Mouse (Mus musculus) midbrain, embryonic 11.5 days (tissue): ENCODE data around the gene Armc8. TPM values are rescaled to one million over a fixed set of nuclear protein-coding genes. Genes with fewer than 3 reads are reported as not detected.

Experiments
- ATAC-seq: fragments of 200-750 bp; cut with Nextera tagmentation; 2 replicates; pipeline ENCODE4 v1.8.0; 2017; ENCODE audit warnings: moderate TSS enrichment, moderate library complexity; ENCODE audit not compliant: low FRiP score
- DNase-seq: peaks from one replicate; pipeline ENCODE4 v3.0.0; 2015; ENCODE audit warnings: low spot score; ENCODE audit errors: missing footprints
- H3K27ac ChIP-seq: fragments of 300-500 bp; sonication (generic); 2 replicates; pipeline ENCODE4 v1.5.1; 2014; ENCODE audit warnings: low read depth, low read length
- H3K27me3 ChIP-seq: fragments of 300-500 bp; sonication (generic); 2 replicates; pipeline ENCODE4 v1.6.1; 2014; ENCODE audit warnings: mild to moderate bottlenecking, low read length, moderate library complexity, mixed read lengths; ENCODE audit not compliant: control insufficient read depth, insufficient read depth
- H3K36me3 ChIP-seq: fragments of 300-500 bp; sonication (generic); 2 replicates; pipeline ENCODE4 v1.6.1; 2014; ENCODE audit warnings: mild to moderate bottlenecking, low read length, moderate library complexity, mixed read lengths; ENCODE audit not compliant: control insufficient read depth, insufficient read depth
- H3K4me1 ChIP-seq: fragments of 300-500 bp; sonication (generic); 2 replicates; pipeline ENCODE4 v1.6.1; 2014; ENCODE audit warnings: low read length; ENCODE audit not compliant: control insufficient read depth, insufficient read depth
- H3K4me2 ChIP-seq: fragments of 300-500 bp; sonication (generic); 2 replicates; pipeline ENCODE4 v1.6.1; 2014; ENCODE audit warnings: mild to moderate bottlenecking, moderate library complexity
- H3K4me3 ChIP-seq: fragments of 300-500 bp; sonication (generic); 2 replicates; pipeline ENCODE4 v1.5.1; 2014; ENCODE audit warnings: low read depth, low read length
- H3K9ac ChIP-seq: fragments of 300-500 bp; sonication (generic); 2 replicates; pipeline ENCODE4 v1.6.1; 2014; ENCODE audit warnings: low read length
- H3K9me3 ChIP-seq: fragments of 300-500 bp; sonication (generic); 2 replicates; pipeline ENCODE4 v1.6.1; 2016; ENCODE audit warnings: low read length; ENCODE audit not compliant: control insufficient read depth
- WGBS: fragments of 180-500 bp; shearing (Covaris S2); extraction: QIAGEN DNeasy Blood & Tissue Kit; methylation state at CpG from one replicate; pipeline ENCODE4 v1.1.7; 2014; 5-methylcytosine and 5-hydroxymethylcytosine counted together
- polyA plus RNA-seq: library from polyadenylated mRNA; unstranded; fragments of >200 nt; fragmentation: Nextera tagmentation; extraction: Ambion mirVana; gene quantifications from 2 replicates; pipeline ENCODE4 v1.2.1, GENCODE M21; 2014

Gene Armc8
- polyA plus RNA-seq, 1 experiment from 2014 or later = 37.3 TPM

DNA sequence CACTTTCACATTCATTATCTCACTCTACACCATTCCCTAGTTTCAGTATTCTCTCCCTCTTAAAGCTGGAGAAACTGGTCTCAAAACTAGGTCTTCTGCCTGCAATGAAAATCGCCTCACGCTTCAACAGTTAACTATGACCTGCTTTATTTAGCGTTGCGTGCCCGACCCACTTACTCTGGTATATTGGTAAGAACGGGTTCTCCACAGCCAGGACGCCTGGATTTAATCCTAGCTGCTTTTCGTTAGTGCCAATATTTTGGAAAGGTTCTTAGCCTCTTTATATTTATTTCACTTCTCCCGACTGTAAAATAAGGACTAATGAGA lies 335 bp upstream of the Armc8 start:
- no peaks in the 10 kb centered on the region for H3K36me3 ChIP-seq
- H3K4me1 ChIP-seq = peaks cover 12% of the 10 kb centered on the region
- DNase-seq (no peak), ATAC-seq (peak; percentile 51; the same call in 1 of the 2 replicates)
- H3K27ac ChIP-seq = no peak overlapping the region; the same call in 1 of the 2 replicates
- H3K9ac ChIP-seq = peak overlapping the region; percentile 97
- H3K27me3 ChIP-seq = no peaks in the 10 kb centered on the region
- H3K4me3 ChIP-seq = peak overlapping the region; percentile 98
- 2% methylated on average over 9 of the region's 9 CpGs for whole genome bisulfite sequencing
- H3K9me3 ChIP-seq = no peaks in the 10 kb centered on the region
- H3K4me2 ChIP-seq = peak overlapping the region; percentile 76

DNA sequence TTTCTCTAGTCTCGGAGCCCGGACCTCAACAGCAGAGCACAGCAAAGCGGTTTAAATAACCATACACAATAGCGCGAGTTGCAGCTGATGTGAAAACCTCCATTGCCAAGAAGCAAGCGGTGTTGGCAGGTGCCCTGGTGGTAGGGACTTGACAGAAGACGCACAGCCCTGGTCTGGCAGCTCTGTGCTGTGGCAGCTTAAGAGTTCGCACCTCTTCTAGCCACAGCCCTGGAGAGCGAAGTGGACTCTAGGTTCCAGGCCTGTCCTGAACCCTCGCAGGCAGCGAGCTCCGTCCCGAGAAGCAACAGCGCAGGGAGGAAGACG lies 714 bp downstream of the Armc8 start:
- Histone ChIP-seq H3K36me3 (no peaks in the 10 kb centered on the region), H3K4me3 (peak overlapping the region; percentile 98), H3K9ac (peak overlapping the region; percentile 97), H3K27ac (peak overlapping the region; percentile 98; the same call in 1 of the 2 replicates), H3K4me2 (peak overlapping the region; percentile 76), H3K4me1 (peaks cover 12% of the 10 kb centered on the region), H3K9me3 (no peaks in the 10 kb centered on the region), H3K27me3 (no peaks in the 10 kb centered on the region)
- ATAC-seq = peak; percentile 57
- whole genome bisulfite sequencing = 3% methylated on average over 15 of the region's 15 CpGs
- DNase-seq = no peak

DNA sequence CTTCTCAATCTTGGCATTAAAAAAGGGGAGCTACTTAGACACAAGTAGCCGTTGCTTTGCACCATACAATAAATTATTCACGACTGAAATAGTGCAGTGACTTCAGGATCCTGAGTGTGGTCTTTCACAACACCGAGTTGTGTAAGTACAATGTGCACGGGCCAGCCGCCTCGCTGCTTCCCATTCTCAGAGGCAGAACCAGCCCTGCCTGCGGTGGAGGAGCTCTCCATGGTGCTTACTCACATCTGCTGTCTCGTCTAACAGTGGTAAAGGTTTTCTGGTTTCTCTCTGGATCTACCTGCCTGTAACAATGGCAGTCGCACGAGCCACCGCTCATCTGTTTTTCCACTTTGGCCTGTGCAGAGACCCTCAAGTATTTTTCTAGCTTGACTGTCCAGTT lies 5.0 kb downstream of the Armc8 start:
- no peak overlapping the region for H3K9ac ChIP-seq
- H3K36me3 ChIP-seq = no peaks in the 10 kb centered on the region
- no peak overlapping the region for H3K4me3 ChIP-seq
- H3K4me1 ChIP-seq = peaks cover 9% of the 10 kb centered on the region
- DNase-seq (peak; percentile 85), ATAC-seq (no peak)
- H3K9me3 ChIP-seq = no peaks in the 10 kb centered on the region
- no peaks in the 10 kb centered on the region for H3K27me3 ChIP-seq
- H3K4me2 ChIP-seq = no peak overlapping the region
- 32% methylated on average over 11 of the region's 11 CpGs for WGBS
- H3K27ac ChIP-seq = no peak overlapping the region

DNA sequence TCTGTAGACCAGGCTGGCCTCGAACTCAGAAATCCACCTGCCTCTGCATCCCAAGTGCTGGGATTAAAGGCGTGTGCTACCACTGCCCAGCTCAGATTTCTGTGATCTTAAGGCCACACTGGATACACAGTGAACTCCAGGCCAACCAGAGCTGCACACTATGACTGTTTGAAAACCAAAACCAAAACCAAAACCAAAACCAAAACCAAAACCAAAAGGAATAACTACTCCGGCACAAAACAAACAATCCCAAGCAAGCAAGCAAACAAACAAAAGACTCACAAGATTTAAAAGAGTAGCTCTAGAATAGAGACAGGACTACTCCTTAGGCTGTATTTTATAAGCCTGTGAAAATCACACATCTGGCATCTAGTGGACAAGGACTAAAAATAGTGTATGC lies 8.3 kb downstream of the Armc8 start:
- DNase-seq (no peak), ATAC-seq (no peak)
- WGBS = 90% methylated on average over 3 of the region's 3 CpGs
- H3K4me1 ChIP-seq = no peaks in the 10 kb centered on the region
- H3K27me3 ChIP-seq = no peaks in the 10 kb centered on the region
- no peak overlapping the region for H3K4me2 ChIP-seq
- H3K9me3 ChIP-seq = no peaks in the 10 kb centered on the region
- H3K9ac ChIP-seq = no peak overlapping the region
- no peak overlapping the region for H3K4me3 ChIP-seq
- H3K36me3 ChIP-seq = no peaks in the 10 kb centered on the region
- H3K27ac ChIP-seq = no peak overlapping the region

DNA sequence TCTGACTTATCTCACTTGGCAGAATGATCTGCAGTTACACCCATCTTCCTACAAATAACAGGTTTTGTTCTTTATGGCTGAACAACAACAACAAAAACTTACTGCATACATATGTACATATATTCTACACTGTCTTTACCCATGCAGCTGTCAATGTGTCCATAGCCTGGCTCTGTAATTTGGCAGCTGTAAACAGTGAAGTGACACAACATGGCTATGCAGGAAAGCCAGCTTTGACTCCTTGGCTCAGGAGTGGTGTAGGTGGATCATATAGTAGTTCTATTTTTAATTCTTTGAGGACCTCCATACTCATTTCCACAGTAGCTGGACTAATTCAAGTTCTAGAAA lies 9.2 kb downstream of the Armc8 start:
- Histone ChIP-seq H3K27ac (no peak overlapping the region), H3K36me3 (no peaks in the 10 kb centered on the region), H3K9me3 (no peaks in the 10 kb centered on the region), H3K9ac (no peak overlapping the region), H3K4me3 (no peak overlapping the region), H3K27me3 (no peaks in the 10 kb centered on the region), H3K4me2 (no peak overlapping the region), H3K4me1 (no peaks in the 10 kb centered on the region)
- no peak for ATAC-seq
- DNase-seq = no peak

DNA sequence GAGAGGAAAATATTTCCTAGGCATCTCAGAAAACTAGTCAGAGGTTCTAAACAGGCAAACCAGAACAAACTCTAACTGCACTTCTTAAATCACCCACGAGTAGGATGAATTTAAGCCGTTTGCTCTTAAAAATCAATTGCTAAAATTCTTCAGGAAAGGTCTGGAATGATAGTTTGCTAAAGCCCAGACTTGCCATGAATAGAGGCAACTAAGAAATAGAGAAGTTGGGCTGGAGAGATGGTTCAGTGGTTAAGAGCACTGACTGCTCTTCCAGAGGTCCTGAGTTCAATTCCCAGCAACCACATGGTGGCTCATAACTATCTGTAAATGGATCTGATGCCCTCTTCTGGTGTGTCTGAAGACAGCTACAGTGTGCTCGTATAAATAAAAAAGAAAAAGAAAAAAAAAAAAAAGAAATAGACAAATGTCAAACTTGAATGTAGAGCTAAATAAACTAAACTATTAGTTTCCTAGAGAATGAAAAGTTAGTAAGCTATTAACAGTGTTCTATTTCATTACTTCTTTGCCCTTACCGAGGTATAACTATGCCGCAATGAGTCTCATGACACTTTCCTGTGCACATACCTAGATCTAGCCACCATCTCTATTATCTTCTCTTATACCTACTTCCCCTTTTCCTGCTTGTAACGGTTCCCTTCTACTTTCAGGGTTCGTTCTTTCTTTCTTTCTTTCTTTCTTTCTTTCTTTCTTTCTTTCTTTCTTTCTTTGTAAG lies 9.7 kb downstream of the Armc8 start:
- Histone ChIP-seq H3K4me1 (no peaks in the 10 kb centered on the region), H3K27ac (no peak overlapping the region), H3K36me3 (no peaks in the 10 kb centered on the region), H3K27me3 (no peaks in the 10 kb centered on the region), H3K9ac (no peak overlapping the region), H3K9me3 (no peaks in the 10 kb centered on the region), H3K4me2 (no peak overlapping the region), H3K4me3 (no peak overlapping the region)
- WGBS = 91% methylated on average over 7 of the region's 7 CpGs
- no peak for DNase-seq
- no peak for ATAC-seq

DNA sequence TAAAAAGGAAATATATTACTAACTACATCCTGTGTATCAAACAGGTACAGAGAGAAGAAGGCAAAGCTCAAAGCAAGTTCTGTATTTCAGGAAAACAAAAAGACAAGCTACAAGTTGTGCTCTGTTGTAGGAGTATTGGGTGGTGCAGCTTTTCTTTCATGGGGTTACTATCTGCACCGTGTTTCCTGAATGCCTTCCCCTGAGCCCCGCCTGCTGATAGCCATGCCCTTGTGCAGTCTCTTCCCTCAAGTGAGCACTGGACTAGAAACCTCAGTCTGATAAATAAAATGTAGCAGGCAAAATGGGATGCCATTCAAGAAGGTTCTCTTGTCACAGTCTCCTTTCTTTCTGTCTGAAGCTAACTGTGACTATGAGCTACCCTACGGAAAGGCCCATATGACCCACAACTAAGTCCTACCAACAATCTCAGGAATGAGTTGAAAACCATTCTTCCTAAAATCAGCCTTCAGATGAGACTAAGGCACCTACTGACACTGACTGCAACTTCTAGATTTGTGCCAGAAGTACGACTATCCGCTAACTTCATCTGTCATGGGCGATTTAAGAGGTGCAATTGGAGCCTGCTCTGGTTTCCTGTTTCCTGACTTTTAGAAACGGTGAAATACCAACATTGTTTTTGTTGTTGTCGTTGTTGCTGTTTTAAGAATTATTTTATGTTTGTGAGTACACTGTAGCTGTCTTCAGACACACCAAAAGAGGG lies 11.0 kb downstream of the Armc8 start:
- DNase-seq (no peak), ATAC-seq (no peak)
- Histone ChIP-seq H3K9ac (no peak overlapping the region), H3K4me1 (no peaks in the 10 kb centered on the region), H3K9me3 (no peaks in the 10 kb centered on the region), H3K27ac (no peak overlapping the region), H3K36me3 (no peaks in the 10 kb centered on the region), H3K4me2 (no peak overlapping the region), H3K4me3 (no peak overlapping the region), H3K27me3 (no peaks in the 10 kb centered on the region)
- 88% methylated on average over 8 of the region's 8 CpGs for WGBS

DNA sequence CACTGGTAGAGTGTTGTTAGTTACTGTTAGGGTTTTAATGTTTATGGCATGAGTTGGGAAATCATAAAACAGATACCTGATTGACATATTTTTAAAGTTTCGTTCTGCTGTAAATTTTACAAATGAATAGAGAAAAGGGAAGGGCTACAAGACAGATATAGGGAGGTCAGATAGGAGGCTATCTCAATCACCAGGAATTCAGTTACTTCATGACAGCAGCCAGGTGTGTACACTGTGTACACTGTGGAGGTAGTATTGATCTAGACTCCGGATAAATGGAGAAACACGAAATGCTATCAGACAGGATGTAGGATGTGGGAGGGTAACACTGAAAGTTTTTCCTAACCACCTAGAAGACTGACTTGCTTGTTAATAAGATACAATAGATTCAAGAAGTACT lies 13.4 kb downstream of the Armc8 start:
- DNase-seq = no peak
- no peak for ATAC-seq
- Histone ChIP-seq H3K36me3 (no peaks in the 10 kb centered on the region), H3K4me1 (no peaks in the 10 kb centered on the region), H3K4me3 (no peak overlapping the region), H3K9ac (no peak overlapping the region), H3K27ac (no peak overlapping the region), H3K27me3 (no peaks in the 10 kb centered on the region), H3K4me2 (no peak overlapping the region), H3K9me3 (no peaks in the 10 kb centered on the region)
- WGBS = 100% methylated on average over 3 of the region's 3 CpGs

DNA sequence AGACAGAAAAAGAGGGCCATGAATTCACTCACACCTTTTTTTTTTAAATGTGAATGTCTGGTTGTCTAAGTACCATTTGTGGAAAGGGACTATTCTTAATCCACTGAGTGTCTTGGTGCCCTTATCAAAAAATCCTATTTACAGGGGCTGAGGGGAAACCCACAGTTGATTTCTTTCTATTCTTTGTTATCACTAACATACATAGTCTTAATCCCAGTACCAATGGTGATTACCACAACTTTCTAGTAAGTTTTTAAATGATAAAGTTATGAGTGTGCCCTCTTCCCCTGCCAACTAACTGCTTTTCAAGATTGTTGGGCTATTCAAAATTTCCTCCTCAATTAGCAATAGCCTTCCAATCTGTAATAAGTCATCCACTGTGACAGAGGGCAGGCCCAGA lies 14.6 kb downstream of the Armc8 start:
- H3K27me3 ChIP-seq = no peaks in the 10 kb centered on the region
- H3K4me3 ChIP-seq = no peak overlapping the region
- H3K27ac ChIP-seq = no peak overlapping the region
- no peak overlapping the region for H3K4me2 ChIP-seq
- H3K36me3 ChIP-seq = no peaks in the 10 kb centered on the region
- ATAC-seq (no peak), DNase-seq (no peak)
- H3K9me3 ChIP-seq = no peaks in the 10 kb centered on the region
- H3K4me1 ChIP-seq = no peaks in the 10 kb centered on the region
- no peak overlapping the region for H3K9ac ChIP-seq
